Mouse (Mus musculus): Measurements from ENCODE around the gene Pou2f1. TPM values are rescaled to one million over a fixed set of nuclear protein-coding genes. Genes with fewer than 3 reads are reported as not detected.
A peak's percentile ranks its signal among the peaks of the same experiment; 100 is the strongest.

The Pou2f1 gene
- total RNA-seq (2014; fragmentation: Nextera tagmentation) (20.4 and 31.4 TPM in 2 replicates), total RNA-seq (2017) (12.7 and 20.3 TPM in 2 replicates)

GRCm38 (mm10) chr1:166002520-166003155, at the start of gene Pou2f1:
TSS of gene Pou2f1 (minus strand) at chr1:166002678.
- peak; percentile 71 for ATAC-seq (replicated peaks; ENCODE audit: poor library complexity, severe bottlenecking)

- ATAC-seq (replicated peaks; ENCODE audit: poor library complexity, severe bottlenecking) = no peak
Observed at GRCm38 (mm10) chr1:166049046-166049827, 46.8 kb upstream of the Pou2f1 start.

GRCm38 (mm10) chr1:166048230-166048911, 45.9 kb upstream of the Pou2f1 start:
- ATAC-seq (replicated peaks; ENCODE audit: poor library complexity, severe bottlenecking) = peak; percentile 58

GRCm38 (mm10) chr1:166047505-166048170, 45.2 kb upstream of the Pou2f1 start:
- peak; percentile 49; the same call in 1 of the 2 replicates for ATAC-seq (replicated peaks; ENCODE audit: poor library complexity, severe bottlenecking)

GRCm38 (mm10) chr1:166045894-166046197, 43.4 kb upstream of the Pou2f1 start:
- ATAC-seq (replicated peaks; ENCODE audit: poor library complexity, severe bottlenecking) = no peak

GRCm38 (mm10) chr1:166045060-166045893, 42.8 kb upstream of the Pou2f1 start:
- ATAC-seq (replicated peaks; ENCODE audit: poor library complexity, severe bottlenecking) = no peak

- ATAC-seq (replicated peaks; ENCODE audit: poor library complexity, severe bottlenecking) = no peak
Observed at GRCm38 (mm10) chr1:166043451-166044149, 41.1 kb upstream of the Pou2f1 start.

GRCm38 (mm10) chr1:166041501-166041900, 39.0 kb upstream of the Pou2f1 start:
- ATAC-seq (replicated peaks; ENCODE audit: poor library complexity, severe bottlenecking) = no peak

- ATAC-seq (replicated peaks; ENCODE audit: poor library complexity, severe bottlenecking) = no peak
Observed at GRCm38 (mm10) chr1:166038731-166039332, 36.4 kb upstream of the Pou2f1 start.

GRCm38 (mm10) chr1:166035045-166035444, 32.6 kb upstream of the Pou2f1 start:
- no peak for ATAC-seq (replicated peaks; ENCODE audit: poor library complexity, severe bottlenecking)

- peak; percentile 58 for ATAC-seq (replicated peaks; ENCODE audit: poor library complexity, severe bottlenecking)
Observed at GRCm38 (mm10) chr1:166031673-166032547, 29.4 kb upstream of the Pou2f1 start.

GRCm38 (mm10) chr1:166023981-166024380, 21.5 kb upstream of the Pou2f1 start:
- ATAC-seq (replicated peaks; ENCODE audit: poor library complexity, severe bottlenecking) = no peak

GRCm38 (mm10) chr1:166017203-166017602, 14.7 kb upstream of the Pou2f1 start:
- no peak for ATAC-seq (replicated peaks; ENCODE audit: poor library complexity, severe bottlenecking)

GRCm38 (mm10) chr1:166016306-166016705, 13.8 kb upstream of the Pou2f1 start:
- ATAC-seq (replicated peaks; ENCODE audit: poor library complexity, severe bottlenecking) = peak; percentile 37

GRCm38 (mm10) chr1:166014530-166014929, 12.1 kb upstream of the Pou2f1 start:
- ATAC-seq (replicated peaks; ENCODE audit: poor library complexity, severe bottlenecking) = no peak

GRCm38 (mm10) chr1:166010106-166010505, 7.6 kb upstream of the Pou2f1 start:
- no peak for ATAC-seq (replicated peaks; ENCODE audit: poor library complexity, severe bottlenecking)

- ATAC-seq (replicated peaks; ENCODE audit: poor library complexity, severe bottlenecking) = no peak
Observed at GRCm38 (mm10) chr1:166008634-166009350, 6.3 kb upstream of the Pou2f1 start.
